Comparison of ENCODE assay signal across 14 mouse cellular contexts in the genomic region with DNA sequence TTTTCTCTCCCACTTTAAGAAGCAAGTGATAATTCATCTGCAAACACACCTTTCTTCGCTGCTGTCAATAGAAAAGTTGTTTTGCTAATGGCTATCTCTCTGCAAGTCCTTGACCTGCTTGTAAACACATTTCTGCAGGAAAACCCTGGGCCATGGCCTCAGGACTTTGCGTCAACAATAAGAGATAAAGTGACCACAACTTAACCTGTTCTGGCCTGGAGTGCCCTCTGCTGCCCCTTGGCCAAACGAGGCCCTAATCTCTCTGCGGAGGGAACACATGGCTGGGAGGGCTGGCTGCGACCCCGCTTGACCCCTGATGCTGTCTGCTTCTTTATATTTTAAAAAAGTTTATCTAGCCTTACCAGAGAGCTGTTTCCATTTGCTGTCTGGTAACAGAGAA.
DNase-seq lines count a peak whose midpoint lies in the region; ATAC-seq and TF ChIP-seq lines count a peak whose summit lies in the region.
"Had no signal": no experiment of that assay in that cellular context is flagged by ENCODE, and none has a peak within 500 bp of the region (broad histone marks: within the 10 kb centered on the region; RNA-seq: fewer than 3 reads in every experiment).

No protein-coding gene starts in this region.

- no peaks in the 10 kb centered on the region for H3K36me3 ChIP-seq in midbrain, embryonic 10.5 days
- no peaks in the 10 kb centered on the region for H3K36me3 ChIP-seq in midbrain, embryonic 13.5 days
- H3K36me3 ChIP-seq in embryonic facial prominence, embryonic 10.5 days (replicated peaks), result no peaks in the 10 kb centered on the region
- no peaks in the 10 kb centered on the region for H3K36me3 ChIP-seq in liver, embryonic 16.5 days (ENCODE audit: control insufficient read depth, insufficient read depth)
- no peaks in the 10 kb centered on the region for H3K36me3 ChIP-seq in forebrain, postnatal 0 days (ENCODE audit: insufficient read depth)
- H3K36me3 ChIP-seq: limb, embryonic 10.5 days had no signal

- H3K27ac ChIP-seq in midbrain, embryonic 10.5 days (replicated peaks), result peak overlapping the region; percentile 73; the same call in 1 of the 2 replicates
- H3K27ac ChIP-seq in midbrain, embryonic 13.5 days, result no peak overlapping the region
- H3K27ac ChIP-seq in embryonic facial prominence, embryonic 10.5 days (replicated peaks), result peak overlapping the region; percentile 57; the same call in 1 of the 2 replicates
- H3K27ac ChIP-seq in liver, embryonic 16.5 days (ENCODE audit: low read length), result no peak overlapping the region
- no peak overlapping the region for H3K27ac ChIP-seq in forebrain, postnatal 0 days (ENCODE audit: low read depth, low read length)
- H3K27ac ChIP-seq: forebrain, embryonic 13.5 days; limb, embryonic 10.5 days had no signal

- H3K27me3 ChIP-seq in midbrain, embryonic 10.5 days (ENCODE audit: low read depth, poor library complexity, severe bottlenecking), result peaks cover 29% of the 10 kb centered on the region
- H3K27me3 ChIP-seq in midbrain, embryonic 13.5 days, result no peaks in the 10 kb centered on the region
- no peaks in the 10 kb centered on the region for H3K27me3 ChIP-seq in embryonic facial prominence, embryonic 10.5 days (replicated peaks; ENCODE audit: low read depth, poor library complexity, severe bottlenecking)
- H3K27me3 ChIP-seq in liver, embryonic 16.5 days (ENCODE audit: control insufficient read depth, insufficient read depth, low read depth, low read length), result no peaks in the 10 kb centered on the region
- no peaks in the 10 kb centered on the region for H3K27me3 ChIP-seq in forebrain, postnatal 0 days (ENCODE audit: insufficient read depth, low read length)
- H3K27me3 ChIP-seq: forebrain, embryonic 13.5 days had no signal

- H3K9ac ChIP-seq in midbrain, embryonic 13.5 days (replicated peaks), result no peak overlapping the region
- H3K9ac ChIP-seq in liver, embryonic 16.5 days (ENCODE audit: low read depth, low read length), result no peak overlapping the region
- no peak overlapping the region for H3K9ac ChIP-seq in forebrain, postnatal 0 days
- H3K9ac ChIP-seq: forebrain, embryonic 13.5 days; lung, embryonic 14.5 days had no signal

- TF ChIP-seq CTCF in forebrain, postnatal 0 days (IDR thresholded peaks at IDR 0.05; ENCODE audit: low read depth), result no peak

- H3K9me3 ChIP-seq in midbrain, embryonic 10.5 days (replicated peaks), result peaks cover 6% of the 10 kb centered on the region; the same call in 1 of the 2 replicates
- H3K9me3 ChIP-seq in midbrain, embryonic 13.5 days, result 0 out of 2 replicates have a peak, but pooled peaks cover 7% of the 10 kb centered on the region
- H3K9me3 ChIP-seq in embryonic facial prominence, embryonic 10.5 days, result peaks cover 7% of the 10 kb centered on the region; the same call in 1 of the 2 replicates
- no peaks in the 10 kb centered on the region for H3K9me3 ChIP-seq in liver, embryonic 16.5 days (replicated peaks; ENCODE audit: control insufficient read depth, low read length)
- H3K9me3 ChIP-seq in forebrain, postnatal 0 days (ENCODE audit: low read length), result no peaks in the 10 kb centered on the region
- H3K9me3 ChIP-seq: forebrain, embryonic 13.5 days; limb, embryonic 10.5 days had no signal

- no peak overlapping the region for H3K4me2 ChIP-seq in midbrain, embryonic 13.5 days (replicated peaks)
- no peak overlapping the region for H3K4me2 ChIP-seq in liver, embryonic 16.5 days (ENCODE audit: low read depth, low read length)
- H3K4me2 ChIP-seq in forebrain, postnatal 0 days (ENCODE audit: low read depth), result no peak overlapping the region
- H3K4me2 ChIP-seq: lung, embryonic 14.5 days had no signal

- peaks cover 40% of the 10 kb centered on the region for H3K4me1 ChIP-seq in midbrain, embryonic 10.5 days
- H3K4me1 ChIP-seq in midbrain, embryonic 13.5 days (replicated peaks), result peaks cover 7% of the 10 kb centered on the region; the same call in 1 of the 2 replicates
- peaks cover 39% of the 10 kb centered on the region for H3K4me1 ChIP-seq in embryonic facial prominence, embryonic 10.5 days
- H3K4me1 ChIP-seq in liver, embryonic 16.5 days (ENCODE audit: control insufficient read depth, low read depth, low read length), result no peaks in the 10 kb centered on the region
- no peaks in the 10 kb centered on the region for H3K4me1 ChIP-seq in forebrain, postnatal 0 days (ENCODE audit: insufficient read depth)

- WGBS in midbrain, embryonic 10.5 days, result 5% methylated on average over 6 of the region's 6 CpGs
- WGBS in midbrain, embryonic 13.5 days, result 14% methylated on average over 6 of the region's 6 CpGs
- WGBS in embryonic facial prominence, embryonic 10.5 days, result 6% methylated on average over 6 of the region's 6 CpGs
- 15% methylated on average over 6 of the region's 6 CpGs for WGBS in liver, embryonic 16.5 days (ENCODE audit: insufficient replicate concordance)
- 40% methylated on average over 6 of the region's 6 CpGs for WGBS in forebrain, postnatal 0 days

- DNase-seq in adrenal gland, adult 8-10 months, result peak; percentile 3
- DNase-seq in adrenal gland, postnatal 10 days, result no peak
- DNase-seq in midbrain, embryonic 10.5 days (ENCODE audit: low spot score), result peak; percentile 56
- peak; percentile 38 for DNase-seq in embryonic facial prominence, embryonic 10.5 days (ENCODE audit: low spot score)
- no peak for DNase-seq in layer of hippocampus, adult 9-11 months
- DNase-seq in forebrain, postnatal 0 days, result no peak
- DNase-seq: cerebellum, postnatal 14 days; heart, adult 18-20 months; lung, embryonic 14.5 days; right cerebral cortex, postnatal 25 days had no signal

- ATAC-seq in midbrain, embryonic 13.5 days, result no peak
- ATAC-seq in liver, embryonic 16.5 days (ENCODE audit: low read depth), result peak; percentile 50; the same call in 1 of the 2 replicates
- no peak for ATAC-seq in forebrain, postnatal 0 days
- ATAC-seq: forebrain, embryonic 13.5 days had no signal

- no peak overlapping the region for H3K4me3 ChIP-seq in midbrain, embryonic 10.5 days
- no peak overlapping the region for H3K4me3 ChIP-seq in midbrain, embryonic 13.5 days (replicated peaks)
- H3K4me3 ChIP-seq in embryonic facial prominence, embryonic 10.5 days, result no peak overlapping the region
- no peak overlapping the region for H3K4me3 ChIP-seq in liver, embryonic 16.5 days (ENCODE audit: low read depth, low read length)
- no peak overlapping the region for H3K4me3 ChIP-seq in forebrain, postnatal 0 days (ENCODE audit: low read depth, low read length)
- H3K4me3 ChIP-seq: forebrain, embryonic 13.5 days; limb, embryonic 10.5 days had no signal

Comparison
In these comparisons a context has a peak if more than half of its experiments do, and no peak if none do; other contexts are left out.
1. DNase-seq: peak in adrenal gland, adult 8-10 months (single experiment), midbrain, embryonic 10.5 days (single experiment) and embryonic facial prominence, embryonic 10.5 days (single experiment); none in adrenal gland, postnatal 10 days (single experiment), layer of hippocampus, adult 9-11 months (single experiment) and forebrain, postnatal 0 days (single experiment).
2. H3K27ac ChIP-seq: peak in midbrain, embryonic 10.5 days (single experiment) and embryonic facial prominence, embryonic 10.5 days (single experiment); none in midbrain, embryonic 13.5 days (single experiment), liver, embryonic 16.5 days (single experiment) and forebrain, postnatal 0 days (single experiment).